Comparison of ENCODE assay signal across 8 mouse cellular contexts in genomic region chr4:148151267-148152168, GRCm38 (mm10). TPM values are rescaled to one million over a fixed set of nuclear protein-coding genes. Genes with fewer than 3 reads are reported as not detected.
DNase-seq lines count a peak whose midpoint lies in the region; ATAC-seq and TF ChIP-seq lines count a peak whose summit lies in the region.

Fbxo6 (minus strand) TSS chr4:148152140.

- TF ChIP-seq CTCF in cerebellum, adult 2 months (IDR thresholded peaks at IDR 0.05; ENCODE audit: borderline replicate concordance, insufficient read depth, low read depth, low read length): peak; percentile 63
- TF ChIP-seq CTCF in thymus, adult 2 months (IDR thresholded peaks at IDR 0.05; ENCODE audit: borderline replicate concordance, control insufficient read depth, extremely low read depth, insufficient read depth, low read length, poor library complexity): peak; percentile 81; the same call in 1 of the 2 replicates

- WGBS in cerebellum, adult 2 months: under 1% methylated on average over 66 of the region's 67 CpGs
- under 1% methylated on average over 54 of the region's 67 CpGs for WGBS in lung, embryonic 16.5 days
- under 1% methylated on average over 67 of the region's 67 CpGs for WGBS in thymus, adult 2 months

- peak; percentile 92 for DNase-seq in MEL-GATA-1-ER (ENCODE audit: extremely low read depth, low read depth)
- peak; percentile 88 for DNase-seq in cerebellum, adult 2 months
- DNase-seq in forelimb bud, embryonic 11.5 days (ENCODE audit: low read depth, low spot score): peak; percentile 80
- DNase-seq in heart, postnatal 4 days: peak; percentile 90
- peak; percentile 90 for DNase-seq in layer of hippocampus, adult 9-11 months
- DNase-seq in ovary, adult 18-20 months (ENCODE audit: low spot score): peak; percentile 79
- DNase-seq in thymus, adult 2 months: peak; percentile 88

- H3K27ac ChIP-seq in cerebellum, adult 2 months (ENCODE audit: insufficient read depth, low read length): peak within 1 kb of the TSS; percentile 87
- peak within 1 kb of the TSS; percentile 70 for H3K27ac ChIP-seq in lung, embryonic 16.5 days (ENCODE audit: low read length)
- no peak within 1 kb of the TSS for H3K27ac ChIP-seq in thymus, adult 2 months (ENCODE audit: control insufficient read depth, insufficient read depth, low read length)

- H3K27me3 ChIP-seq in cerebellum, adult 2 months (ENCODE audit: control insufficient read depth, insufficient read depth, low read length): no peaks in the 10 kb centered on the region
- H3K27me3 ChIP-seq in lung, embryonic 16.5 days (ENCODE audit: control insufficient read depth, insufficient read depth, low read depth, low read length): no peaks in the 10 kb centered on the region
- no peaks in the 10 kb centered on the region for H3K27me3 ChIP-seq in thymus, adult 2 months (ENCODE audit: control insufficient read depth, insufficient read depth, low read length)

- peak within 1 kb of the TSS; percentile 77 for H3K4me3 ChIP-seq in cerebellum, adult 2 months (replicated peaks; ENCODE audit: insufficient read depth, low read depth, low read length)
- H3K4me3 ChIP-seq in lung, embryonic 16.5 days (ENCODE audit: low read length): peak within 1 kb of the TSS; percentile 72
- peak within 1 kb of the TSS; percentile 96 for H3K4me3 ChIP-seq in thymus, adult 2 months (ENCODE audit: control insufficient read depth, insufficient read depth, low read length)

- no peaks in the 10 kb centered on the region for H3K36me3 ChIP-seq in lung, embryonic 16.5 days (ENCODE audit: control insufficient read depth, insufficient read depth, low read length)
- no peaks in the 10 kb centered on the region; the same call in 1 of the 2 replicates for H3K36me3 ChIP-seq in thymus, adult 2 months (ENCODE audit: control insufficient read depth, insufficient read depth, low read length)

- peak within 1 kb of the TSS; percentile 76 for H3K9ac ChIP-seq in lung, embryonic 16.5 days (ENCODE audit: low read length)

- peak; percentile 36; the same call in 1 of the 2 replicates for TF ChIP-seq POLR2A in cerebellum, adult 2 months (IDR thresholded peaks at IDR 0.05; ENCODE audit: borderline replicate concordance, insufficient read depth, low read length)
- TF ChIP-seq POLR2A in thymus, adult 2 months (IDR thresholded peaks at IDR 0.05; ENCODE audit: control insufficient read depth, extremely low read depth, insufficient read depth, low read length, poor library complexity): peak; percentile 54; the same call in 1 of the 2 replicates

- H3K9me3 ChIP-seq in lung, embryonic 16.5 days (ENCODE audit: control insufficient read depth, low read length): no peaks in the 10 kb centered on the region

- H3K4me2 ChIP-seq in lung, embryonic 16.5 days (ENCODE audit: low read depth, low read length): peak within 1 kb of the TSS; percentile 96

- no peaks in the 10 kb centered on the region for H3K4me1 ChIP-seq in cerebellum, adult 2 months (ENCODE audit: control insufficient read depth, insufficient read depth, low read length)
- peaks cover 6% of the 10 kb centered on the region; the same call in 1 of the 2 replicates for H3K4me1 ChIP-seq in lung, embryonic 16.5 days (replicated peaks; ENCODE audit: control insufficient read depth, insufficient read depth, low read length)
- peaks cover 8% of the 10 kb centered on the region for H3K4me1 ChIP-seq in thymus, adult 2 months (replicated peaks; ENCODE audit: control insufficient read depth, insufficient read depth, low read length)

- ATAC-seq in lung, embryonic 16.5 days (ENCODE audit: low read depth): peak; percentile 91

RNA-seq across cellular contexts. Expression of gene Fbxo6, which starts in this region (rescaled TPM):
- polyA plus RNA-seq in cerebellum, adult 2 months (2012; rRNA removed): 34.0 and 38.7 TPM in 2 replicates
- total RNA-seq in heart, postnatal 4 days (2021): 10 to 100 TPM; 24.7 to 26.3 TPM
- 13.7 and 17.3 TPM in 2 replicates for polyA plus RNA-seq in lung, embryonic 16.5 days (2015; fragmentation: Nextera tagmentation; extraction: Ambion mirVana)
- 41.8 and 50.9 TPM in 2 replicates for polyA plus RNA-seq in thymus, adult 2 months (2012; rRNA removed)
